Mouse (Mus musculus): ENCODE results near the gene Ifnar2.
A peak's percentile ranks its signal among the peaks of the same experiment; 100 is the strongest.

- peak; percentile 74 for TF ChIP-seq CTCF (IDR thresholded peaks at IDR 0.05; ENCODE audit: low read depth)
- no peak for TF ChIP-seq EP300 (IDR thresholded peaks at IDR 0.05; ENCODE audit: low read depth)
Measured at GRCm38 (mm10) chr16:91390100-91390499, 17.5 kb downstream of the Ifnar2 start.
